Mouse (Mus musculus) urinary bladder, postnatal 4 days (tissue): Measurements from ENCODE around the gene Clic1.
"Not testable (repeated sequence)": the region's sequence is repeated elsewhere in the genome, so short reads cannot be mapped to it uniquely, and the experiment has no call there.

Experiments
- DNase-seq, 2 experiments: peaks; one replicate each; pipeline ENCODE4 v3.0.0; 2021 to 2022; ENCODE audit warnings: low spot score in 2 of 2

Clic1 gene

GRCm38 (mm10) chr17:35021163-35021808 lies 28.5 kb upstream of the Clic1 start:
- peak; percentile 79 to 94 for DNase-seq

DNA sequence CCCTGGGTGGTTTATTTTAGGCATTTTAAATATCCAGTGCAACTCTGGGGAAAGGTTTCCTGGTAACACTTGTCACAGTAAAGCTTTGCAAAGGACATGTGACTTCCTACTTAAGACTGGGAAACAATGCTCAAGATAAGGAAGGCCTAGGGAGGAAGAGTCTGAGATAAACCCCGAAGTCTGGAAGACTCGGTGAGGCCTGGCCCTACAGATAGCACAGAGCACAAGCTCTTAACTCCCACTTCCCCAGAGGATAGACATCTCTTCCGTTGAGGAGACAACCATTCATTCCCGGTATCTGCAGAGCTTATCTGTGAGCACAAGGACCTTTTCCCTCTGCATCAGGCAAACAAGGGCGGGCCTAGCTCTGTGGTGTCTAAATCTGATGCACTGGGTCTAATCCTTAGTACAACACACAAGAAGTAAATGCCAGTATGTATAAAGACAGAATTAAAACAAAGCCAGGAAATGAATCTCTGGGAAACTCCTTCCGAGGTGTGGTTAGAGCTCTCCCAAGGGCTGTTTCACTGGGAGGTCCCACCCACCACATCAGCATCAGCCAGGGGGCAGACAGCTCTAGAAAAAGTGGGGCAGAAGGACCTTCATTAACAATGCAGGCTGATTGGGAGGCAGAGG lies 27.8 kb upstream of the Clic1 start:
- DNase-seq, result no peak

- no peak for DNase-seq
Measured at GRCm38 (mm10) chr17:35022541-35023060, 27.2 kb upstream of the Clic1 start.

GRCm38 (mm10) chr17:35023221-35023620 lies 26.5 kb upstream of the Clic1 start:
- no peak for DNase-seq

DNA sequence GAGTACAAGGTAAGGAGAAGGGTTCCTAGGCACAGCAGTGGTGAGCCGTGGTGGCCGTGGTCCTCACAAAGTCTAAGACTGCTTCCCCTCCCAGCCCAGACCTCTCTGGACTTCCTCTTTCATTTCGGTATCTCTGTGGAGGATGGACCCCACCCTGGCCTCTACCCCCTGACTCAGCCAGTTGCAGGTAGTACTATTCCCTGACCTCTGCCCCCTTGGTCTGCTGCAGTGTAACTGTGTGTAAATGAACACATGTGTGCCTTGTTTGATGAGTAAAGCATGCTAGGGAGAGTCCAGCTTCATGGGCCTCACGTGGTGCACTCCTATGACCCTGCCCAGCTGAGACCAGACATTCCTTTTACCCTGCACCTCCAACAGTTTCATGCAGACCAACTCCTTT lies 26.0 kb upstream of the Clic1 start:
- DNase-seq, result no peak

DNA sequence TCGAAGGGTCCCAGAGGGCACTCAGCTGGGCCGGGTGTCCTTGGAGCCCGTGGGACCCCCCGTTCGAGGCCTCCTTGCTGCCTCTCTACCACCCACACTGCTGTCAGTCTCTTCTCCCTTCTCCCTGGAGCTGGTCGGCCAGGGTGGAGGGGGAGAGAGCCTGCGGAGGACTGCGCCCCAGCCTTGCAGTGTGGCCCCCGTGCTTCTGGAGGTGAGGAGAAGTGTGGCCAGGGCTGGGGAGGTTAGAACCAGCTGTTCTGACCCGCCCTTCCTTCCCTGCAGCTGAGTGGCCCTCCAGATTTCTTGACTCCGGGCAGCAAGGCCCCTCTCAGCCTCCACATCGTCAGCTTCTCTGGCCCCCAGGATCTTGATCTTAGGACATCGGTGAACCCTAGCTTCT lies 25.5 kb upstream of the Clic1 start:
- DNase-seq, result no peak

DNA sequence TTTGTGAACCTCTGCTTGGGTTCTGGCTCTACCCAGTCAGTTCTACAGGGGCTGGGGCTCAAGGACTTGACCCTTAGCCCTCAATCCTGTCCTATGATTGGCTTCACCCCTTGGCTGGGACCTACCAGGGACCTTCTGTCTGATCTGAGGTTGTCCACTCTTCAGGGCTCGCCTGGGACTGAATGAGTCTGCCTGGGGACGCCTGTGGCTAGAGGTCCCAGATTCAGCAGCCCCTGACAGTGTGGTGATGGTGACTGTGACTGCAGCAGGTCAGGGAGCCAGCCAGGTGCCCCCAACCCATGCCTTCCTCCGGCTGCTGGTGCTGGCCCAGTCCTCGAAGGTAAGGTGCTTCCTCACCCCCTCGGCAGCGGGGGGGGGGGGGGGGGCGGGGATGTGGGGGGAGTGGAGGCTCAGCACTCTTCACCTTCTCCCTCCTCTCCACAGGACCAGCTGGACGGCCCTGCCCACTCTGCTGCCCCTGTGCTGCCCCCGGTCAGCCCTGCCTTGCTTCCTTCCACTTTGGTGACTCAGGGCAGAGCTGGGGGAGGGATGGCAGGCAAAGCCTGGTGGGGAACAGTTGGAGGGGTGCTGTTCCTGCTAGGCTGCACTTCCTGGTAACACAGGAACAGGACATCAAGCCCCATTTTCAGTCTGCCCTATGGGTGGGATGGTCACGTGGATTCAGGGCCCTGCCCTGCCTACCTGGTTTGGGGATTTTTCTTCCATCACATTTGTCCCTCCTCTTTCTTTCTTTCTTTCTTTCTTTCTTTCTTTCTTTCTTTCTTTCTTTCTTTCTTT lies 24.9 kb upstream of the Clic1 start:
- no peak for DNase-seq

DNA sequence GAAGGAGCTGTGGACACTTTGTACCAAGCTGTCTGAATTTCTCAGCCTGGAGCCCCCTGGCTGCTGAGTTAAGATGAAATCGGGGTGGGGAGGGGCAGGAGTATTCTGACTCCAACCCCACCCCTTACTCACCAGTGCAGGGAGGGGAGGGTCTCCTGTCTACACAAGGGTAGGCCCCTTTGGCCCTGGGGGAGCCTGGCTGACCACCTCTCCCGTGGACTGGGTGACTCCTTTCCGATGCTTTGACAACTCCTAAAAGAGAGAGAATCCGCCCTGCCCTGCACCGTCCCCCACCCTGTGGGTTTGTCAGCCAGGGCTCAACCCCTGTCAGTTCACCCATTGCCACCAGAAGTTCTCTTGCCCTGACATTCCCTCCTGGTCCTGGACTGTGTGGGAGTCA lies 23.6 kb upstream of the Clic1 start:
- DNase-seq, result no peak

DNA sequence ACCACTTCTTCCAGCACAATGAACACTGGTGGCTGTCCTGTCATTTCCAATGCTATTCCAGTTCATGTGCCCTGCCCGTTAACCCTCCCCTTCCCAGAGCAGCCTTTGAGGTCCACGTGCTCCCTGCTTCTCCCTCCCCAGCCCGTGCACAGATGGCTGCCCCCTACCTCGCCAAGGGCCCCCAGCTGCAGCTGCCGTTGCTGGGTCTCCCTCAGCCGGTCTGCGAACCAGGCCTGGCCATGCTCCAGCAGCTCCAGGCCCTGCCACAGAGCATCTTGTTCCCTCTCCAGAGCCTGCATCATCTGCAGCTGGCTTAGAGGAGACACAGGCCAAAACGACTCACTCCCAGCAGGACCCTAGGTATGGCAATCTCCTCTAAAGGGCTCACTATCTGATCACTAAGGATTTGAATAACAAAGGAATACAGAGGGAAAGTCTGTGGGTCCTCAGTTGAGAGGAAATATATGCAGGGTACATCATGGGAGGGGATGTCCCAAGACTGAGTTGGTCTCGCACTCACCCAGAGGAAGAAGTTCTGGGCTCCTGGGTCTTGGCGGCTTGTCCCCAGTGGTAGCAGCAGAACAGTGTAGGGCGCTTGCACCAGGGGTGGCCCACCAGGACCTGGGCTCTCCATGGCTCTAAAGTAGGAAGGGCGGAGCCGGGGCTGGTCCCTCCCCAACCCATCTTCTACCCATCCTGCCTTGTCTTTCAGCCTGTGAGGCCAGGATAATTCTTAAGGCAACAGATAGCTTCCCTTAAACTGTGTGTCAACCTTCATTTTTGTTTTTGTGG lies 22.3 kb upstream of the Clic1 start, which contains the start of gene Sapcd1:
Gene Sapcd1 (minus strand): TSS at position 740 of the 792 bp plus-strand sequence.
- DNase-seq, result peak in 1 of 2 experiments; percentile 62

- DNase-seq, result no peak
Measured at GRCm38 (mm10) chr17:35028315-35028714, 21.5 kb upstream of the Clic1 start.

GRCm38 (mm10) chr17:35029691-35030532 lies 19.9 kb upstream of the Clic1 start:
- DNase-seq, result peak in 1 of 2 experiments; percentile 17

- no peak for DNase-seq
Measured at GRCm38 (mm10) chr17:35031272-35031671, 18.5 kb upstream of the Clic1 start.

GRCm38 (mm10) chr17:35031880-35032279 lies 17.9 kb upstream of the Clic1 start:
- DNase-seq, result no peak

GRCm38 (mm10) chr17:35032323-35032870 lies 17.4 kb upstream of the Clic1 start:
- DNase-seq, result no peak

GRCm38 (mm10) chr17:35033703-35034102 lies 16.1 kb upstream of the Clic1 start:
- not testable (repeated sequence) for DNase-seq

GRCm38 (mm10) chr17:35034896-35035295 lies 14.9 kb upstream of the Clic1 start:
- DNase-seq, result no peak

- no peak for DNase-seq
Measured at GRCm38 (mm10) chr17:35039121-35039873, 10.5 kb upstream of the Clic1 start.

DNA sequence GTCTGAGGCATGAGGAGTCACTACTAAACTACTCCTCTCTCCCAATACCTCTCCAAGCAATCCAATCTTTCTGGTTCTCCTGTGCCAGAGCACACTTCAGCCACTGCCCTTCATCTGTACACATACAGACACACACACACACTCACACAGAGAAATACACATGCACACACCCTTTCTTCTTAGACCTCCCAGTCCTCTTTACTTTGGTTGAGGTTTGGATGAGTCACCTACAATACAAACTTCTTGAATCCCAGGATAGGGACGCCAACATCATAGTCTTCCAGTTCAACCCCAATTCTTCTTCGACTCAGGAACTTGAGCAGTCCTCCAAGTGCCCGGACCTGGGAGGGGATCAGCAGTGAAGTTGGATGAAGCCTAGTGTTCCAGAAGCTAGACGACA lies 6.0 kb upstream of the Clic1 start:
- no peak for DNase-seq

GRCm38 (mm10) chr17:35044904-35045806 lies 4.6 kb upstream of the Clic1 start:
- no peak for DNase-seq
